11 mouse cellular contexts compared by ENCODE assay signal in genomic region chr1:74025651-74026226, GRCm38 (mm10).
A peak's percentile ranks its signal among the peaks of the same experiment; 100 is the strongest.
DNase-seq lines count a peak whose midpoint lies in the region; ATAC-seq and TF ChIP-seq lines count a peak whose summit lies in the region.
"Had no signal": no experiment of that assay in that cellular context is flagged by ENCODE, and none has a peak within 500 bp of the region (broad histone marks: within the 10 kb centered on the region; RNA-seq: fewer than 3 reads in every experiment).

No protein-coding gene starts in this region.

- H3K4me3 ChIP-seq in heart, embryonic 12.5 days, result no peak overlapping the region
- H3K4me3 ChIP-seq in midbrain, embryonic 10.5 days, result no peak overlapping the region
- H3K4me3 ChIP-seq in midbrain, embryonic 14.5 days (replicated peaks; ENCODE audit: low read depth, low read length), result no peak overlapping the region
- no peak overlapping the region for H3K4me3 ChIP-seq in intestine, postnatal 0 days (ENCODE audit: low read depth, low read length)
- no peak overlapping the region for H3K4me3 ChIP-seq in stomach, embryonic 15.5 days (replicated peaks)
- H3K4me3 ChIP-seq: forebrain, embryonic 15.5 days had no signal

- ATAC-seq in heart, embryonic 12.5 days (ENCODE audit: insufficient number of reproducible peaks, low FRiP score), result no peak
- no peak for ATAC-seq in midbrain, embryonic 14.5 days (ENCODE audit: low FRiP score, low TSS enrichment)
- no peak for ATAC-seq in intestine, postnatal 0 days
- no peak for ATAC-seq in stomach, embryonic 15.5 days (ENCODE audit: insufficient read depth, low FRiP score, low read depth)
- ATAC-seq in erythroid progenitor cell, adult 5-6 weeks (replicated peaks; ENCODE audit: low FRiP score, poor library complexity, severe bottlenecking), result no peak
- ATAC-seq: forebrain, embryonic 15.5 days had no signal

- no peaks in the 10 kb centered on the region for H3K9me3 ChIP-seq in heart, embryonic 12.5 days (replicated peaks)
- H3K9me3 ChIP-seq in midbrain, embryonic 10.5 days (replicated peaks), result no peaks in the 10 kb centered on the region
- H3K9me3 ChIP-seq in midbrain, embryonic 14.5 days (ENCODE audit: control insufficient read depth, low read length), result no peaks in the 10 kb centered on the region
- no peaks in the 10 kb centered on the region for H3K9me3 ChIP-seq in intestine, postnatal 0 days (ENCODE audit: control insufficient read depth)
- H3K9me3 ChIP-seq in stomach, embryonic 15.5 days, result no peaks in the 10 kb centered on the region
- H3K9me3 ChIP-seq: forebrain, embryonic 15.5 days had no signal

- no peaks in the 10 kb centered on the region for H3K27me3 ChIP-seq in heart, embryonic 12.5 days (replicated peaks)
- H3K27me3 ChIP-seq in midbrain, embryonic 10.5 days (ENCODE audit: low read depth, poor library complexity, severe bottlenecking), result no peaks in the 10 kb centered on the region; the same call in 1 of the 2 replicates
- H3K27me3 ChIP-seq in midbrain, embryonic 14.5 days (ENCODE audit: control insufficient read depth, insufficient read depth, low read length), result no peaks in the 10 kb centered on the region
- no peaks in the 10 kb centered on the region for H3K27me3 ChIP-seq in intestine, postnatal 0 days (replicated peaks; ENCODE audit: control insufficient read depth, insufficient read depth, low read length)
- no peaks in the 10 kb centered on the region for H3K27me3 ChIP-seq in stomach, embryonic 15.5 days (replicated peaks)
- H3K27me3 ChIP-seq: forebrain, embryonic 15.5 days had no signal

- H3K27ac ChIP-seq in heart, embryonic 12.5 days (ENCODE audit: poor library complexity, severe bottlenecking), result peak overlapping the region; percentile 85; the same call in 1 of the 2 replicates
- H3K27ac ChIP-seq in midbrain, embryonic 10.5 days (replicated peaks), result 0 out of 2 replicates have a peak overlapping the region, but pooled peaks have one; percentile 42
- H3K27ac ChIP-seq in midbrain, embryonic 14.5 days (replicated peaks; ENCODE audit: low read depth, low read length), result no peak overlapping the region
- H3K27ac ChIP-seq in intestine, postnatal 0 days (ENCODE audit: low read depth, low read length), result peak overlapping the region; percentile 70
- H3K27ac ChIP-seq in stomach, embryonic 15.5 days, result peak overlapping the region; percentile 64; the same call in 1 of the 2 replicates
- H3K27ac ChIP-seq: forebrain, embryonic 15.5 days had no signal

- TF ChIP-seq CTCF in intestine, postnatal 0 days (IDR thresholded peaks at IDR 0.05; ENCODE audit: low read depth), result no peak

- peak overlapping the region; percentile 34; the same call in 1 of the 2 replicates for H3K9ac ChIP-seq in heart, embryonic 12.5 days
- H3K9ac ChIP-seq in midbrain, embryonic 14.5 days (replicated peaks; ENCODE audit: low read length), result no peak overlapping the region
- H3K9ac ChIP-seq in intestine, postnatal 0 days (ENCODE audit: low read depth, low read length), result no peak overlapping the region
- no peak overlapping the region for H3K9ac ChIP-seq in stomach, embryonic 15.5 days
- H3K9ac ChIP-seq: forebrain, embryonic 15.5 days had no signal

- 31% methylated on average over 4 of the region's 4 CpGs for WGBS in heart, embryonic 12.5 days
- 46% methylated on average over 4 of the region's 4 CpGs for WGBS in midbrain, embryonic 10.5 days
- WGBS in midbrain, embryonic 14.5 days, result 47% methylated on average over 4 of the region's 4 CpGs
- 15% methylated on average over 4 of the region's 4 CpGs for WGBS in intestine, postnatal 0 days
- WGBS in stomach, embryonic 15.5 days, result 40% methylated on average over 4 of the region's 4 CpGs

- 0 out of 2 replicates have a peak overlapping the region, but pooled peaks have one; percentile 15 for H3K4me2 ChIP-seq in heart, embryonic 12.5 days
- no peak overlapping the region for H3K4me2 ChIP-seq in midbrain, embryonic 14.5 days (ENCODE audit: low read length)
- H3K4me2 ChIP-seq in intestine, postnatal 0 days (replicated peaks; ENCODE audit: low read depth), result no peak overlapping the region
- H3K4me2 ChIP-seq in stomach, embryonic 15.5 days, result no peak overlapping the region
- H3K4me2 ChIP-seq: forebrain, embryonic 15.5 days had no signal

- no peak for DNase-seq in heart, adult 18-20 months
- DNase-seq in midbrain, embryonic 10.5 days (ENCODE audit: low spot score), result no peak
- no peak for DNase-seq in midbrain, embryonic 14.5 days
- no peak for DNase-seq in cerebellum, adult 18-20 months
- DNase-seq: cerebellum, adult 9-11 months; thymus, postnatal 25 days had no signal

- H3K36me3 ChIP-seq in heart, embryonic 12.5 days, result no peaks in the 10 kb centered on the region
- no peaks in the 10 kb centered on the region for H3K36me3 ChIP-seq in midbrain, embryonic 10.5 days
- H3K36me3 ChIP-seq in midbrain, embryonic 14.5 days (ENCODE audit: control insufficient read depth, insufficient read depth, low read length), result no peaks in the 10 kb centered on the region
- H3K36me3 ChIP-seq in intestine, postnatal 0 days (ENCODE audit: control insufficient read depth, insufficient read depth), result no peaks in the 10 kb centered on the region
- no peaks in the 10 kb centered on the region for H3K36me3 ChIP-seq in stomach, embryonic 15.5 days
- H3K36me3 ChIP-seq: forebrain, embryonic 15.5 days had no signal

- H3K4me1 ChIP-seq in heart, embryonic 12.5 days (replicated peaks), result peaks cover 99% of the 10 kb centered on the region
- peaks cover 39% of the 10 kb centered on the region for H3K4me1 ChIP-seq in midbrain, embryonic 10.5 days
- H3K4me1 ChIP-seq in midbrain, embryonic 14.5 days (ENCODE audit: control insufficient read depth, insufficient read depth, low read length), result 0 out of 2 replicates have a peak, but pooled peaks cover 2% of the 10 kb centered on the region
- peaks cover 8% of the 10 kb centered on the region for H3K4me1 ChIP-seq in intestine, postnatal 0 days (replicated peaks; ENCODE audit: control insufficient read depth, insufficient read depth, low read length)
- peaks cover 64% of the 10 kb centered on the region for H3K4me1 ChIP-seq in stomach, embryonic 15.5 days
